In the genomic region with DNA sequence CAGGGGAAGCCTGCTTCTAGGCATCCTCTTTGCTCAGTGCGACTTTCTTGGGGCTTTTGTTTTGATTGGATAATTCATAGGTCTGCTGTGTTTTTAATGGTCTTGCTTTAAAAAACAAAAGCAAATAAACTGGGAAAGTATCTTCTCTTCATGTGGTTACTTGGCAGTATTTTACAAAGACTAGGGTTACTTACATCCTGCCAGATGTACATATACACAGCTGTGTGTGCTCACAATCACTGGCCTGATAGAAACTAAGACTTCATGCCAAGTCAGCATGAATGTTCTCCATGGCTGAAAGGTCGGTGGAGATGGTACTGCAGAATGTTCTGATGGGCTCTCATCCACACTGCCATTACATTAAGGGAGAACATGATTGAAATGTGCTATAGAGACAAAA, we compare ENCODE assay signal across 28 mouse cellular contexts. TPM values are rescaled to one million over a fixed set of nuclear protein-coding genes. Genes with fewer than 3 reads are reported as not detected.
"Had no signal": no experiment of that assay in that cellular context is flagged by ENCODE, and none has a peak within 500 bp of the region (broad histone marks: within the 10 kb centered on the region; RNA-seq: fewer than 3 reads in every experiment).

No protein-coding gene starts in this region.

- H3K9ac ChIP-seq: limb, embryonic 13.5 days; liver, embryonic 12.5 days; liver, embryonic 15.5 days; midbrain, embryonic 12.5 days; midbrain, embryonic 15.5 days; neural tube, embryonic 13.5 days; stomach, embryonic 15.5 days had no signal

- H3K27ac ChIP-seq: layer of hippocampus, adult 2 months; limb, embryonic 10.5 days; limb, embryonic 13.5 days; liver, embryonic 12.5 days; liver, embryonic 15.5 days; macrophage; midbrain, embryonic 12.5 days; midbrain, embryonic 15.5 days; neural tube, embryonic 13.5 days; stomach, embryonic 15.5 days had no signal

- H3K4me1 ChIP-seq: limb, embryonic 10.5 days; limb, embryonic 13.5 days; liver, embryonic 12.5 days; liver, embryonic 15.5 days; midbrain, embryonic 12.5 days; midbrain, embryonic 15.5 days; neural tube, embryonic 13.5 days; stomach, embryonic 15.5 days had no signal

- H3K9me3 ChIP-seq: limb, embryonic 10.5 days; limb, embryonic 13.5 days; liver, embryonic 12.5 days; liver, embryonic 15.5 days; midbrain, embryonic 12.5 days; midbrain, embryonic 15.5 days; neural tube, embryonic 13.5 days; stomach, embryonic 15.5 days had no signal

- H3K4me2 ChIP-seq: limb, embryonic 13.5 days; liver, embryonic 12.5 days; liver, embryonic 15.5 days; midbrain, embryonic 12.5 days; midbrain, embryonic 15.5 days; neural tube, embryonic 13.5 days; stomach, embryonic 15.5 days had no signal

- H3K36me3 ChIP-seq: limb, embryonic 10.5 days; limb, embryonic 13.5 days; liver, embryonic 12.5 days; liver, embryonic 15.5 days; midbrain, embryonic 12.5 days; midbrain, embryonic 15.5 days; neural tube, embryonic 13.5 days; stomach, embryonic 15.5 days had no signal

- H3K4me3 ChIP-seq: layer of hippocampus, adult 2 months; limb, embryonic 10.5 days; limb, embryonic 13.5 days; liver, embryonic 12.5 days; liver, embryonic 15.5 days; midbrain, embryonic 12.5 days; midbrain, embryonic 15.5 days; myocyte; neural tube, embryonic 13.5 days; stomach, embryonic 15.5 days had no signal

- H3K27me3 ChIP-seq: limb, embryonic 13.5 days; liver, embryonic 12.5 days; liver, embryonic 15.5 days; midbrain, embryonic 12.5 days; midbrain, embryonic 15.5 days; neural tube, embryonic 13.5 days; stomach, embryonic 15.5 days had no signal

- DNase-seq: kidney, postnatal 25 days; layer of hippocampus, adult 9-11 months; liver; lung, postnatal 10 days; retina, postnatal 1 day; right cerebral cortex, postnatal 25 days; spleen, adult 18-20 months; thymus, postnatal 25 days had no signal

- ATAC-seq: intestine, postnatal 0 days; liver, embryonic 12.5 days; midbrain, embryonic 15.5 days had no signal

RNA-seq across cellular contexts. Expression of gene Ugt2b38, which starts 33.2 kb away (rescaled TPM):
- total RNA-seq: layer of hippocampus, adult 2 months; layer of hippocampus, postnatal 25 days; left cerebral cortex, adult 18-20 months; left cerebral cortex, postnatal 25 days; megakaryocyte, adult 5-6 weeks; neutrophil, adult 5-6 weeks had no signal
- polyA plus RNA-seq: intestine, embryonic 14.5 days; intestine, postnatal 0 days; large intestine, adult 2 months; limb, embryonic 10.5 days; limb, embryonic 13.5 days; liver, embryonic 12.5 days; liver, embryonic 15.5 days; macrophage; midbrain, embryonic 12.5 days; midbrain, embryonic 15.5 days; myocyte; neural tube, embryonic 13.5 days; stomach, embryonic 15.5 days; thymus, postnatal 0 days had no signal

RNA-seq across cellular contexts. Expression of gene Ugt2a3, which starts 53.8 kb away (rescaled TPM):
- total RNA-seq: layer of hippocampus, adult 2 months; layer of hippocampus, postnatal 25 days; left cerebral cortex, adult 18-20 months; left cerebral cortex, postnatal 25 days; megakaryocyte, adult 5-6 weeks; neutrophil, adult 5-6 weeks had no signal
- polyA plus RNA-seq: limb, embryonic 10.5 days; limb, embryonic 13.5 days; liver, embryonic 12.5 days; liver, embryonic 15.5 days; macrophage; midbrain, embryonic 12.5 days; midbrain, embryonic 15.5 days; myocyte; neural tube, embryonic 13.5 days; thymus, postnatal 0 days had no signal
